Mouse (Mus musculus): Measurements from ENCODE around the gene Hexim1. TPM values are rescaled to one million over a fixed set of nuclear protein-coding genes. Genes with fewer than 3 reads are reported as not detected.

Hexim1 gene
- total and polyA plus RNA-seq, 3 experiments, result 20.2 to 51.8 (median 25.9) TPM

DNA sequence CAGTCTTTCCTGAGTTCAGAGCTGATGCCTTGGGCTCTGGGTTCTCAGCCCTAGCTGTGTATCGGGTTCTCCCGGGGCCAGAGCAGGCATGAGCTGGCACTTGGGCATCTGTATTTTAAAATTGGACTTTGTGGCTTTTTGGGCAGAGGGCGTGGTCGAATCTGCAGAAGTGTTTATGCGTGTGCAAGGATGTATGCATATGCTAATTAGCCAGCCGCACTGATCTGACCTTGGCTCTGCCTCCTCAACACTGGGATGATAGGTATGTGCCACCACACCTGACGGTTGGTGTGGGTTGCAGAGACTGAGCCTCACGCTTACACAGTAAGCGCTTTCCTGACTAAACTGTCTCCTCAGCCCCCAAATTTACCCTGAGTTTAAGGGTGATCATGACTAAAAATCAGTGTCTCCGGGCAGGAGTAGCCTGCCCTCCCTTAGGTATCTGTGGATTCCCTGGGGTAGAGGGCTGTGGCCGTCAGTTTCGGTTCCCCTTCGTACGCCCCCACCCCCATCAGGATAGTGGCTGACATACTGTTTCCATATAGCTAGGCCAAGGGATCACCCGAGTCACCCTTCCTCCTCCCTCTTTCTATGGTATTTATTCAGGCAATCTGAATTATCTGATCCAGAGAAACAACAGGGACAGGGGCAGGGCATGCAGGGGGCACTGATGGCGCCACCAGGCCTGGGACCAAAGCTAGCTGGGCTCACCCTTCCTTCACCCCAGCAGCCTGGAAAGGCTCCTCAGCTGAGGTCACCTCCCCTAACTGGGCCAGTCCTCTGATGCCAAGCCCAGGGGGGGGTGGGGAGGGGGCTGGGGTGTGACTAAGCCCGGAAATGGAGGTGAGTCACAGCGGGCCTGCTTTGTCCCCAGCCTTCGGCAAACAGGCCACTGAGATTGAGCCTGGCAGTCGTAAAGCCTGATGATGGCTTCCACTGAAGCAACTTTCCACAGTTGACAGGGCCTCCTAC, 21.9 kb upstream of the Hexim1 start (continued):
- TF ChIP-seq RAD21 (IDR thresholded peaks at IDR 0.05; ENCODE audit: low read depth, low read length) (no peak; the same call in 1 of the 2 replicates), PAX5 (IDR thresholded peaks at IDR 0.05; ENCODE audit: low read length) (no peak), ELF1 (IDR thresholded peaks at IDR 0.05; ENCODE audit: low read depth, low read length) (peak; percentile 64), EP300 (IDR thresholded peaks at IDR 0.05; ENCODE audit: low read length) (peak; percentile 97), MEF2A (IDR thresholded peaks at IDR 0.05; ENCODE audit: borderline replicate concordance, low read depth, low read length) (peak; percentile 92), CTCF (conservative IDR thresholded peaks at IDR 0.05 in 1 of 2, IDR thresholded peaks at IDR 0.05 in 1 of 2; ENCODE audit: low read depth in 2 of 2, low read length in 2 of 2) (no peak), KAT2A (IDR thresholded peaks at IDR 0.05; ENCODE audit: insufficient replicate concordance, low read length) (0 out of 2 replicates have a peak, but pooled peaks have one; percentile 59), HCFC1 (IDR thresholded peaks at IDR 0.05; ENCODE audit: low read depth, low read length) (peak; percentile 68), UBTF (IDR thresholded peaks at IDR 0.05; ENCODE audit: low read depth, low read length) (peak; percentile 84), MAFK (IDR thresholded peaks at IDR 0.05; ENCODE audit: insufficient replicate concordance, low read length) (peak; percentile 70; the same call in 1 of the 2 replicates), USF2 (conservative IDR thresholded peaks at IDR 0.05; ENCODE audit: low read depth, low read length) (no peak)

DNA sequence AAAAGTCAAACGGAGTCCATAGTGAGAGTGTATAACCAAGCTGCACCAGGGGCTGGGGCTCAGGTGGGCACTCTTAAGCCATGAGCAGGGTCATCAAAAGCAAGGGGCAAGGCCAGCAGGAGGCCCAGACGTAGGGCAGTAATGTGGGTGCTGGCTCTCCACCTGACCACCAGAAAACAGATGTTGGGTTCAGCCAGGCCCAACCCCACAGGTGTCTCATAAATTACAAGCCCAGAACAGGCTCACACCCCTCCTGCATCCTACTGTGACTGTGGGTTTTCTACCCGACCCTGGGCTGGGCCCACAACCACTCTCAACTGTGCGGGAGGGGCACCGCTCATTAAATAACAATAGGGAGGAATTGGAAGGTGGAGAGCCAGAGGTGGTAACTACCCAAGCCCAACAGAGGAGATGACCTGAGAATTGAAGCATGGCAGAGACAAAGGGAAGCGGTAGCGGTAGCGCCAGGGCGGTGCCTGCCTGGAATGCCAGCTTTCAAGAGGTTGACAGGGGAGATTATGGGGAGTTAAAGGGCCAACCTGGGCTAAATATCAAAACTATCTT, 20.8 kb upstream of the Hexim1 start:
- H3K9me3 ChIP-seq (replicated peaks; ENCODE audit: low read length), result no peaks in the 10 kb centered on the region
- no peak for DNase-seq (ENCODE audit: extremely low read depth)
- TF ChIP-seq CHD1 (IDR thresholded peaks at IDR 0.05; ENCODE audit: low read depth, low read length) (peak; percentile 42; the same call in 1 of the 2 replicates), MAFK (IDR thresholded peaks at IDR 0.05; ENCODE audit: insufficient replicate concordance, low read length) (peak; percentile 46; the same call in 1 of the 2 replicates), JUN (IDR thresholded peaks at IDR 0.05; ENCODE audit: insufficient read depth, low read depth, low read length) (no peak)
- H3K4me1 ChIP-seq (ENCODE audit: control insufficient read depth in 1 of 2, insufficient read depth in 2 of 2), result peaks cover 41 to 62% of the 10 kb centered on the region in 2 experiments
- dilution Hi-C loops (cut with MboI; ENCODE audit: extremely low pct_ligation_motif_present, extremely low pct_unique_long_range_greater_than_20kb, low sequenced_read_pairs), result no loop called here
- H3K36me3 ChIP-seq (replicated peaks in 1 of 2; ENCODE audit: control insufficient read depth in 1 of 2, insufficient read depth in 1 of 2, low read length in 1 of 2), result peaks cover 3 to 30% of the 10 kb centered on the region in 2 experiments
- no peak overlapping the region for H3K4me3 ChIP-seq (replicated peaks in 1 of 3; ENCODE audit: low read depth in 2 of 3, low read length in 2 of 3, poor library complexity in 1 of 3)
- peak overlapping the region; percentile 53 for H3K9ac ChIP-seq (ENCODE audit: insufficient read depth, low read depth)
- peak overlapping the region; percentile 54 for H3K4me2 ChIP-seq (ENCODE audit: insufficient read depth, low read depth, poor library complexity, severe bottlenecking)
- in situ Hi-C loops (cut with MboI; ENCODE audit: low pct_ligation_motif_present, low pct_unique_long_range_greater_than_20kb, low sequenced_read_pairs), result no loop called here
- peak overlapping the region; percentile 99 for H3K27ac ChIP-seq (ENCODE audit: insufficient read depth, low read depth)
- peaks cover 17% of the 10 kb centered on the region for H3K79me2 ChIP-seq (replicated peaks; ENCODE audit: control insufficient read depth, extremely low read depth, insufficient read depth, poor library complexity, severe bottlenecking)
- H3K27me3 ChIP-seq (replicated peaks), result no peaks in the 10 kb centered on the region

DNA sequence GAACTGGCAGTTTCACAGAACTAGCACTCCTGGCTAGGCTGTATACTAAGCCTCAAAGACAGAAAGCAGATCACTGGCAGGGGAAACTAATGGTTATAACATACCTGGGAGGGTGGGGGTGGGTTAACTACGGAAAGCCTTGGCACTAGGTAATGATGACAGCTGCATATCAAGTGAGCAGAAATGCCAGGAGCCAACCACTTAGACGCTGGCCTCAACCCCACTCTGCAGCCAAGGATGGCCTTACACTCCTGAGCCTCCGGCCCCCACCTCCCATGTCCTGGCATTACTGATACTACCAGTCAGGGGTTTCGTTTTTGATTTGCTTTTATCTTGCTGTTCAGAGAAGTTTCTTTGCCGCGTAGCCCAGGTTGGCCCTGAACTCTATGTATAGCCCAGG, 20.2 kb upstream of the Hexim1 start:
- H3K9ac ChIP-seq (ENCODE audit: insufficient read depth, low read depth), result no peak overlapping the region
- no peak overlapping the region for H3K4me3 ChIP-seq (replicated peaks in 1 of 3; ENCODE audit: low read depth in 2 of 3, low read length in 2 of 3, poor library complexity in 1 of 3)
- H3K9me3 ChIP-seq (replicated peaks; ENCODE audit: low read length), result no peaks in the 10 kb centered on the region
- no peak for DNase-seq (ENCODE audit: extremely low read depth)
- H3K27ac ChIP-seq (ENCODE audit: insufficient read depth, low read depth), result peak overlapping the region; percentile 99
- dilution Hi-C loops (cut with MboI; ENCODE audit: extremely low pct_ligation_motif_present, extremely low pct_unique_long_range_greater_than_20kb, low sequenced_read_pairs), result no loop called here
- peaks cover 23% of the 10 kb centered on the region for H3K79me2 ChIP-seq (replicated peaks; ENCODE audit: control insufficient read depth, extremely low read depth, insufficient read depth, poor library complexity, severe bottlenecking)
- no peaks in the 10 kb centered on the region for H3K27me3 ChIP-seq (replicated peaks)
- H3K4me1 ChIP-seq (ENCODE audit: control insufficient read depth in 1 of 2, insufficient read depth in 2 of 2), result peaks cover 46 to 68% of the 10 kb centered on the region in 2 experiments
- H3K36me3 ChIP-seq (replicated peaks in 1 of 2; ENCODE audit: control insufficient read depth in 1 of 2, insufficient read depth in 1 of 2, low read length in 1 of 2), result peaks cover 3 to 30% of the 10 kb centered on the region in 2 experiments
- TF ChIP-seq RAD21 (IDR thresholded peaks at IDR 0.05; ENCODE audit: low read depth, low read length) (no peak), SIN3A (IDR thresholded peaks at IDR 0.05; ENCODE audit: low read length) (no peak), USF2 (conservative IDR thresholded peaks at IDR 0.05; ENCODE audit: low read depth, low read length) (no peak)
- in situ Hi-C loops (cut with MboI; ENCODE audit: low pct_ligation_motif_present, low pct_unique_long_range_greater_than_20kb, low sequenced_read_pairs), result no loop called here
- H3K4me2 ChIP-seq (ENCODE audit: insufficient read depth, low read depth, poor library complexity, severe bottlenecking), result no peak overlapping the region

Data from CH12.LX (cell line).